Mouse (Mus musculus) testis, adult 2 months (tissue): ENCODE measurements around the gene Taf6. TPM values are rescaled to one million over a fixed set of nuclear protein-coding genes. Genes with fewer than 3 reads are reported as not detected.

Experiments
- H3K27ac ChIP-seq: fragments of 200-500 bp; 2 replicates; pipeline ENCODE4 v1.5.1; 2012; ENCODE audit warnings: low read depth, low read length; ENCODE audit not compliant: control insufficient read depth, insufficient read depth
- H3K27me3 ChIP-seq: fragments of 200-500 bp; 2 replicates; pipeline ENCODE4 v1.6.1; 2012; ENCODE audit warnings: mild to moderate bottlenecking, low read length, moderate library complexity; ENCODE audit not compliant: control insufficient read depth, insufficient read depth
- H3K36me3 ChIP-seq: fragments of 200-500 bp; 2 replicates; pipeline ENCODE4 v1.6.1; 2012; ENCODE audit warnings: mild to moderate bottlenecking, low read length; ENCODE audit not compliant: control insufficient read depth, insufficient read depth
- H3K4me1 ChIP-seq: fragments of 200-500 bp; 2 replicates; pipeline ENCODE4 v1.6.1; 2012; ENCODE audit warnings: low read length; ENCODE audit not compliant: control insufficient read depth, insufficient read depth
- H3K4me3 ChIP-seq: fragments of 200-500 bp; 2 replicates; pipeline ENCODE4 v1.5.1; 2012; ENCODE audit warnings: low read depth, mild to moderate bottlenecking, low read length, moderate library complexity, mixed read lengths; ENCODE audit not compliant: control insufficient read depth
- CTCF ChIP-seq: fragments of 200-500 bp; IDR thresholded peaks from 2 replicates; pipeline ENCODE4 v1.5.1; 2012; ENCODE audit warnings: low read depth, mild to moderate bottlenecking, inconsistent platforms, low read length, moderate library complexity; ENCODE audit not compliant: control insufficient read depth, insufficient read depth, insufficient replicate concordance
- POLR2A ChIP-seq: fragments of 200-500 bp; IDR thresholded peaks from 2 replicates; pipeline ENCODE4 v1.6.1; 2012; ENCODE audit warnings: low read depth, mild to moderate bottlenecking, inconsistent platforms, low read length, moderate library complexity; ENCODE audit not compliant: control insufficient read depth
- polyA plus RNA-seq: library from polyadenylated mRNA; depleted of rRNA; stranded (reverse); fragments of >200 nt; gene quantifications from 2 replicates; pipeline ENCODE4 v1.2.3, GENCODE M21; 2012

The Taf6 gene
- polyA plus RNA-seq, 1 experiment = 154 TPM

DNA sequence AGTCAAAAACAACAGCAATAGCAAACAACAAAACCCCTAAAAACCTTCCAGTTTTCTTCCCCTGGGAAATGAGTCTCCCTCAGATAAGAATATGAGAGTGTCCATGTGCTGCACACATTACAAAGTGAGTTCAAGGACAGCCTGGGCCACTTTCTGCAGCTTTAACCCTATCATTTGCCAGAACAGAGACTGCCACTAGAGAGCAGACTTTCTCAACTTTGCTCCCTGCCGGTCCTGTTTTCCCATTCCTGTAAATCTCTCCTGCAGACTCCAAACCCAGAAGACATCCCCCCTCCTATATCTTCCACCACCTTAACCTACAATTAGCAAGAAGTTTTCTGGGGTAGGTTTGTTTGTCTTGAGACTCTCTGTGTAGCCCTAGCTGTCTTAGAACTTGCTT is 12.3 kb upstream of the Taf6 start:
- H3K4me1 ChIP-seq = peaks cover 11% of the 10 kb centered on the region
- H3K36me3 ChIP-seq = no peaks in the 10 kb centered on the region
- H3K27me3 ChIP-seq = no peaks in the 10 kb centered on the region
- H3K4me3 ChIP-seq = no peak overlapping the region
- TF ChIP-seq CTCF = no peak
- no peak for TF ChIP-seq POLR2A
- H3K27ac ChIP-seq = no peak overlapping the region

DNA sequence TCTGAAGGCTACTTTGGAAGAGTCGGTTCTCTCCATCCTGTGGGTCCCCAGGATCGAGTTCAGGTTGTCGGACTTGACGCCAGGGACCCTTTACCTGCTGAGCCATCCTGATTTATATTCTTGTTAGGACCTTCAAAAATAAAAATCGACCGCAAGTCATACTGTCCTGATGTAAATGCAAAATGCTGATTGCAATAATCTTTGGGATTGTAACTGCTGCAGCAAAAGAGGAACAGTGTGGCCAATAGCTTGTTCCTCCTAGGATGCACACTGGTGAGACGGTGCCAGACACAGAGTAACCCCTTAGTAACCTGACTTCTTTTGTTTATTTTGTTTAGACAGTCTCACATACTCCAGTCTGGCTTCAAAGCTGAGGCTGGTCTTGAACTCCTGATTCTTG is 8.2 kb upstream of the Taf6 start:
- Histone ChIP-seq H3K4me1 (peaks cover 11% of the 10 kb centered on the region), H3K4me3 (no peak overlapping the region), H3K27me3 (no peaks in the 10 kb centered on the region), H3K27ac (no peak overlapping the region), H3K36me3 (no peaks in the 10 kb centered on the region)
- TF ChIP-seq CTCF (no peak), POLR2A (no peak)

DNA sequence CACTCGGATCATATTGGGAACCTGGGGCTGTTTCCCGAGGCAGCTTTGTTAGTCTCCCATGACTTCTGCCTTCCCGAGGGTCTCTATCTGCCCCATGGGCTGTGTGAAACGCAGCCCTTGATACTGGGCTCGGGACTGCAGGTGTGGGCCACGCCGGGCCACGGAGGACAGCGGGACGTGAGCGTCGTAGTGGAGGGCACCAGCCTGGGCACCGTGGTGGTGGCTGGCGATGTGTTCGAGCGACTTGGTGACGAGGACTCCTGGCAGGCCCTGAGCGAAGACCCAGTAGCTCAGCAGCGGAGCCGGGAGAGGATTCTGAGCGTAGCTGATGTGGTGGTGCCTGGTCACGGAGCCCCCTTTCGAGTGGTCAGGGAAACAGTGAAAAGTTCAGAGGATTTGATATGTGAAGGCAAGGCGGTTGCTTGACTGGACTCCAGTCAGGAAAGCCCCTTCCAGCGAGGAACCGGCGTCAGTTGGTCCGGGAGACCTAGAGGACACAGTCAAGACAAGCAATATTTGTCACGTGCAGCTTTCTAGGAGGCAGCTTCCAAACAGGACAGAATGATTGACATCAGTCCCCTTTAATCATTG is 7.6 kb upstream of the Taf6 start:
- Histone ChIP-seq H3K27ac (peak overlapping the region; percentile 97), H3K4me1 (peaks cover 11% of the 10 kb centered on the region), H3K36me3 (no peaks in the 10 kb centered on the region), H3K27me3 (no peaks in the 10 kb centered on the region), H3K4me3 (peak overlapping the region; percentile 83)
- peak; percentile 10; the same call in 1 of the 2 replicates for TF ChIP-seq POLR2A
- TF ChIP-seq CTCF = no peak

DNA sequence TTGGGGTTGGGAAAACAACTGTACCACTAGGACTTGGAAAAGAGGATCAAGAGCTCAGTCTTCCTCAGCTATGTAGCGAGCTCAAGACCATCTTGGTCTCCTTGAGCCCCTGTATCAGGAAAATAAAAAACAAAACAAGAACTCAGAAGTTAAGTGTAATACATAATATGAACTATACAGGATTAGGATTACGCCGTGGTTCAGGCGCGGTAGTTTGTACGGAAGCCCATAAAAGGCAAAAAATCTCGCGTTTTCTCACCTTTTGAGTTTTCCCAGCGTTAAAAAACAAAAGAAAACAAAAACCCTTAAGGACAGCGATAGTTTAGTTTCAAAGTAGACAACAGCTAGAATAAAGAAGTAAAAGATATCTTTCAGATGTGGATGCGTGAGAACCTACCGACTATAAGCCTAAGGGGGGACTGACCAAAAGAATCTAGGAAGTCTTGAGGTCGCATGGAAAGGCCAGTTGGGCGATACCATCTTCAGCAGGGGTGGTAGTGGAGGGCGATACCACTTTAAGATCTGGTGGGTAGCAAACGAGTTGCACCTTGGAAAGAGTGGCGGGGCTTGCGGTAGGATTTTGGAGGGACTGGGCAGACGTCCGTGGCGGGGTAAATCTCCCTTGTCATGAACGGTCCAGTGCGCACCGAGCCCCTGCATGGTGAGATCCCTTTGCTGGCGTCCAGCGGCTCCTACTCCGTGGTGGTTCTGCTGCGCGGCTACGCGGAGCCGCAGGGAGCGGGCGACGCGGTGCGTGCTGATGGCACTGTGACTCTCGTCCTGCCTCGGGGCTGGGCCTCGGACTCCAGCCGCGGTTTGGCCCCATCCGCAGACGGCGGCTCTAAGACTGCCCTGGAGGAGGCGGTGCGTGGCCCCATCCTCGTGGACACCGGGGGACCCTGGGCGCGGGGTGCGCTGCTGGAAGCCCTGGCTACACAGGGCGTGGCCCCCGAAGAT is 6.8 kb upstream of the Taf6 start, which contains the start of gene Mblac1:
Gene Mblac1 (plus strand): TSS at position 544 of the 957 bp plus-strand sequence.
- peak within 1 kb of the TSS; percentile 97 for H3K27ac ChIP-seq
- no peaks in the 10 kb centered on the region for H3K36me3 ChIP-seq
- no peak for TF ChIP-seq CTCF
- peak; percentile 55 for TF ChIP-seq POLR2A
- H3K27me3 ChIP-seq = no peaks in the 10 kb centered on the region
- H3K4me3 ChIP-seq = peak within 1 kb of the TSS; percentile 83
- peaks cover 11% of the 10 kb centered on the region for H3K4me1 ChIP-seq

DNA sequence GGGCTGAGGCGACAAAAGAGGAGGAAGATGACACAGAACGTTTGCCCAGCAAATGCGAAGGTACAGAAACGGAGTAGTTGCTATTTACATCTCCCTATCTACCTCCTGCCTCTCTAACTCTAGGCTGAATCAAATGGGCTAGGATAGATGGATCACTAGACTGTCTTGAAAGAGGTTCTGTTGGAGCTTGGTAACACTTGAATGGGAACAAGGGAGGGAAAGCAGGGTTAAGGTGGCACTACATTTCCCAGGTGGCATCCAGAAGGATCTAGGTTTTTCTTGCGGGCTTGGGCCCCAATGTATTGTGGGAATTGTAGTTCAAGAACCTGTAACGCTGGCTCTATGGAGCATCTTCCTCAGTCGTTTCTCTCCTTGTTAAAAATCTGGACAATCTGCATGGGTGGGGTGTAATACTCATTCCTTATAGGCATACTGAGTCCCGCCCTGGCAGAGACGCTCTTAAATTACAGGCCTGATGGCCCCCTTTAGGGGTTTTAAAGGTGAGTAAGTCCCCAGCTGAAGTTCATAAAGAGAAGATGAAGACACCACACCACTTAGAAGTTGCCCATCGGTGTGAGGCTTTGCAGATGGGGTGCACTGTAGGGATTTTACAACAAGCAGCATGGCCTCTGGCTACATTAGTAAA is 533 bp upstream of the Taf6 start:
- peak overlapping the region; percentile 88 for H3K27ac ChIP-seq

DNA sequence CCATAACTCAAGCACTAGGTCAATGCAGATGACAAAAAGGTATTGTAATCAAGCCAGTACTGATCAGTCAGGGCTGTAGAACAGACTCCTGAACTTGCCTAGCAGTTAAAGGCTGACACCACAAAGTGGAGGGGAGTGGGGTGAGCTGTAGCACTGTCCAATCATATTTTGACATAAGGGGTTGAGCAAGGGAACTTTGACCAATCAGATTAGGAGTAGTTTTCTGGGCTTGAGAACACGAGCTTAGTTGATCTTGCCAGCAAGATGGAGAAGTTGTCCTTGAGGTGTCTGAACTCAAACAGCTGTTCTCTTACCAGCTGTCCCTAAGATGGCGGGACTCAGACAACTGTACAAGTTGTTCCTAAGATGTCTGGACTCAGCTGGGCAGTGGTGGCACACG is 14.0 kb downstream of the Taf6 start:
- Histone ChIP-seq H3K4me1 (no peaks in the 10 kb centered on the region; the same call in 1 of the 2 replicates), H3K27ac (no peak overlapping the region), H3K36me3 (peaks cover 2% of the 10 kb centered on the region; the same call in 1 of the 2 replicates), H3K27me3 (no peaks in the 10 kb centered on the region), H3K4me3 (peak overlapping the region; percentile 99; the same call in 1 of the 2 replicates)
- no peak for TF ChIP-seq CTCF

More for the DNA sequence above, 533 bp upstream of the Taf6 start:
- H3K4me3 ChIP-seq = peak overlapping the region; percentile 98
- no peaks in the 10 kb centered on the region for H3K27me3 ChIP-seq
- H3K36me3 ChIP-seq = no peaks in the 10 kb centered on the region
- TF ChIP-seq POLR2A (no peak), CTCF (no peak)
- peaks cover 6% of the 10 kb centered on the region for H3K4me1 ChIP-seq
